Mouse (Mus musculus): Measurements from ENCODE around the gene Bhlhe41. TPM values are rescaled to one million over a fixed set of nuclear protein-coding genes. Genes with fewer than 3 reads are reported as not detected.

Bhlhe41 gene
- 1.1 and 1.3 TPM in 2 replicates for polyA plus RNA-seq (2014; fragmentation: Nextera tagmentation; extraction: Ambion mirVana)

GRCm38 (mm10) chr6:145865289-145865885 lies at the start of gene Bhlhe41:
Gene Bhlhe41 (minus strand): TSS chr6:145865558.
- Histone ChIP-seq H3K4me3 (ENCODE audit: low read depth, low read length) (peak within 1 kb of the TSS; percentile 53), H3K4me1 (replicated peaks; ENCODE audit: control insufficient read depth, insufficient read depth, low read length) (peaks cover 22% of the 10 kb centered on the region; the same call in 1 of the 2 replicates), H3K27me3 (replicated peaks; ENCODE audit: control insufficient read depth, insufficient read depth, low read length) (peaks cover 50% of the 10 kb centered on the region), H3K9me3 (ENCODE audit: control insufficient read depth, low read length) (no peaks in the 10 kb centered on the region), H3K9ac (ENCODE audit: low read length) (peak within 1 kb of the TSS; percentile 46), H3K36me3 (ENCODE audit: control insufficient read depth, insufficient read depth, low read length) (no peaks in the 10 kb centered on the region), H3K4me2 (ENCODE audit: low read length) (peak within 1 kb of the TSS; percentile 82), H3K27ac (ENCODE audit: low read depth) (no peak within 1 kb of the TSS)
- ATAC-seq (replicated peaks; ENCODE audit: low FRiP score, low TSS enrichment, low read depth) (peak; percentile 44), DNase-seq (ENCODE audit: low spot score) (peak; percentile 78)
- WGBS = under 1% methylated on average over 55 of the region's 57 CpGs

GRCm38 (mm10) chr6:145912232-145912631 lies 46.9 kb upstream of the Bhlhe41 start:
- Histone ChIP-seq H3K27me3 (replicated peaks; ENCODE audit: control insufficient read depth, insufficient read depth, low read length) (no peaks in the 10 kb centered on the region), H3K4me3 (ENCODE audit: low read depth, low read length) (no peak overlapping the region), H3K9me3 (ENCODE audit: control insufficient read depth, low read length) (no peaks in the 10 kb centered on the region), H3K36me3 (ENCODE audit: control insufficient read depth, insufficient read depth, low read length) (no peaks in the 10 kb centered on the region), H3K9ac (ENCODE audit: low read length) (no peak overlapping the region), H3K27ac (ENCODE audit: low read depth) (no peak overlapping the region), H3K4me2 (ENCODE audit: low read length) (no peak overlapping the region), H3K4me1 (replicated peaks; ENCODE audit: control insufficient read depth, insufficient read depth, low read length) (no peaks in the 10 kb centered on the region)
- no peak for DNase-seq (ENCODE audit: low spot score)
- no peak for ATAC-seq (replicated peaks; ENCODE audit: low FRiP score, low TSS enrichment, low read depth)

DNA sequence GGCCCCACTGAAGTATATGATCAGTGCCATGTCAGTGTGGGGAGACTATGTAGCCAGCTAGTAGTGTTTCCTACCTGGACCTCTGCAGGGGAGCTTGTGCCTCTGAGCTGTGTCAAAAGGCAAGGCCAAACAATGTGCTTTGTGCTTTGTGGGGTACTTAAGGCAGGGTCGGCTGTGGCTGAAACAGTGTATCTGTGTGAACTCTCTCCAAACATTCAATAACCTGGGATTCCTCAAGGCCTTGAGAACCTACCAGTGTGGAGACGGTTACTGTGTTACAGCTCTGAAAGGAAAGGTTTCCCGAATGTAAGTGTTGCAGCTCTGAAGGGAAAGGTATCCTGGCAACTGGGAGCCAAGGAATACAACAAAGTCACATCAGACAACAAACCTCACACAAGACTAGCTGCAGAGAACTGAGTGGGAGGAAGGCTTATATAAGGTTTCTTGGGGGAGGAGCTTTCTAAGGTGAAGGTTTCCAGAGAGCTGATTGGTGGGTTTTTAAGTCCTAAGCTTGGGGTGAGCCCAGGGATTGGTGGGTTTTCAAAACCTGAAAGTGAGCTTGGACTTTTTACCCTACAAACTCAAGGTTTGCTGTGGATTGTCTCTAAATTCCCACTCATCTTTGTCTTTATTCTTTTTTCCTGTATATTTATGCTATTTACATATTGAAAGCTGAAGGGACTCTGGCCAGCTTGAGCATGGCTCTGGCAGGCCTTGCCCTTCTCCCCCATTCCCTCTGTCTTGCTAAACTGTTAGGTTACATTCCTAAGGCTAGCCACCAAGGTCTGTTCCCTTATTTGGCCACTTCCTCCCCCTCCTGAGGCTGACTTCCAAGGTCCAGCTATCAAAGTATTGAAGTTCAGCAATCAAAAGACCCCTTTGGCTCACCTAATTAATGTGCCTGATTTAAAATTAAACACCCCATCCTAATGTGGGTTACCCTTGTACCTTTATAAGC lies 45.4 kb upstream of the Bhlhe41 start:
- H3K27ac ChIP-seq (ENCODE audit: low read depth) = no peak overlapping the region
- no peak overlapping the region for H3K9ac ChIP-seq (ENCODE audit: low read length)
- 77% methylated on average over 3 of the region's 3 CpGs for WGBS
- no peaks in the 10 kb centered on the region for H3K27me3 ChIP-seq (replicated peaks; ENCODE audit: control insufficient read depth, insufficient read depth, low read length)
- H3K4me2 ChIP-seq (ENCODE audit: low read length) = no peak overlapping the region
- H3K4me1 ChIP-seq (replicated peaks; ENCODE audit: control insufficient read depth, insufficient read depth, low read length) = no peaks in the 10 kb centered on the region
- ATAC-seq (replicated peaks; ENCODE audit: low FRiP score, low TSS enrichment, low read depth) (no peak), DNase-seq (ENCODE audit: low spot score) (no peak)
- no peaks in the 10 kb centered on the region for H3K36me3 ChIP-seq (ENCODE audit: control insufficient read depth, insufficient read depth, low read length)
- H3K4me3 ChIP-seq (ENCODE audit: low read depth, low read length) = no peak overlapping the region
- no peaks in the 10 kb centered on the region for H3K9me3 ChIP-seq (ENCODE audit: control insufficient read depth, low read length)

DNA sequence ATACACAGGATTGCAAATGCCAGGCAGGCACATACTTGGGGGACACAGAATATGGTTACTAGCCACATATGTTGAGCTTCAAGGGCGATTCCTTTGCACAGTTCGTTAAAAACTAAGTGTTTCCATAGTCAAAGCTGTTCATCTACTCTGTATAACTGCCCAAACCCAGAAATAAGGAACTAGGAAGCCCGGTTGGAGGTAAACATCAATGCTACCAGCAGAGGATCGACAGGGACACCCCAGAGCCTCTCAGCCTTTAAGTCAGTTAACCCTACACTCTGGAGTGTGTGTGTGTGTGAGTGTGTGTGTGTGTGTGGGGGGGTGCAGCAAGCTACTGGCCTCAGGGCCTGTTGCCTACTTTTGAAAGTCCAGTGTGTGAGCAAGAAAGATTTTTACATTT lies 44.6 kb upstream of the Bhlhe41 start:
- no peaks in the 10 kb centered on the region for H3K36me3 ChIP-seq (ENCODE audit: control insufficient read depth, insufficient read depth, low read length)
- no peak for ATAC-seq (replicated peaks; ENCODE audit: low FRiP score, low TSS enrichment, low read depth)

GRCm38 (mm10) chr6:145906096-145906890 lies 40.9 kb upstream of the Bhlhe41 start:
- Histone ChIP-seq H3K4me1 (replicated peaks; ENCODE audit: control insufficient read depth, insufficient read depth, low read length) (no peaks in the 10 kb centered on the region), H3K4me2 (ENCODE audit: low read length) (no peak overlapping the region), H3K4me3 (ENCODE audit: low read depth, low read length) (no peak overlapping the region), H3K9ac (ENCODE audit: low read length) (no peak overlapping the region), H3K27ac (ENCODE audit: low read depth) (no peak overlapping the region), H3K27me3 (replicated peaks; ENCODE audit: control insufficient read depth, insufficient read depth, low read length) (no peaks in the 10 kb centered on the region), H3K9me3 (ENCODE audit: control insufficient read depth, low read length) (no peaks in the 10 kb centered on the region), H3K36me3 (ENCODE audit: control insufficient read depth, insufficient read depth, low read length) (no peaks in the 10 kb centered on the region)
- no peak for ATAC-seq (replicated peaks; ENCODE audit: low FRiP score, low TSS enrichment, low read depth)
- WGBS = 66% methylated on average over 7 of the region's 7 CpGs
- DNase-seq (ENCODE audit: low spot score) = no peak

More for the DNA sequence above, 44.6 kb upstream of the Bhlhe41 start:
- Histone ChIP-seq H3K4me2 (ENCODE audit: low read length) (no peak overlapping the region), H3K4me3 (ENCODE audit: low read depth, low read length) (no peak overlapping the region), H3K9ac (ENCODE audit: low read length) (no peak overlapping the region), H3K4me1 (replicated peaks; ENCODE audit: control insufficient read depth, insufficient read depth, low read length) (no peaks in the 10 kb centered on the region), H3K27me3 (replicated peaks; ENCODE audit: control insufficient read depth, insufficient read depth, low read length) (no peaks in the 10 kb centered on the region), H3K9me3 (ENCODE audit: control insufficient read depth, low read length) (no peaks in the 10 kb centered on the region), H3K27ac (ENCODE audit: low read depth) (no peak overlapping the region)
- no peak for DNase-seq (ENCODE audit: low spot score)
- 76% methylated on average over 4 of the region's 4 CpGs for WGBS

GRCm38 (mm10) chr6:145904616-145905015 lies 39.3 kb upstream of the Bhlhe41 start:
- Histone ChIP-seq H3K9ac (ENCODE audit: low read length) (no peak overlapping the region), H3K4me1 (replicated peaks; ENCODE audit: control insufficient read depth, insufficient read depth, low read length) (no peaks in the 10 kb centered on the region), H3K36me3 (ENCODE audit: control insufficient read depth, insufficient read depth, low read length) (no peaks in the 10 kb centered on the region), H3K27ac (ENCODE audit: low read depth) (no peak overlapping the region), H3K4me3 (ENCODE audit: low read depth, low read length) (no peak overlapping the region), H3K27me3 (replicated peaks; ENCODE audit: control insufficient read depth, insufficient read depth, low read length) (no peaks in the 10 kb centered on the region), H3K4me2 (ENCODE audit: low read length) (no peak overlapping the region), H3K9me3 (ENCODE audit: control insufficient read depth, low read length) (no peaks in the 10 kb centered on the region)
- no peak for DNase-seq (ENCODE audit: low spot score)
- 83% methylated on average over 5 of the region's 5 CpGs for WGBS
- no peak for ATAC-seq (replicated peaks; ENCODE audit: low FRiP score, low TSS enrichment, low read depth)

DNA sequence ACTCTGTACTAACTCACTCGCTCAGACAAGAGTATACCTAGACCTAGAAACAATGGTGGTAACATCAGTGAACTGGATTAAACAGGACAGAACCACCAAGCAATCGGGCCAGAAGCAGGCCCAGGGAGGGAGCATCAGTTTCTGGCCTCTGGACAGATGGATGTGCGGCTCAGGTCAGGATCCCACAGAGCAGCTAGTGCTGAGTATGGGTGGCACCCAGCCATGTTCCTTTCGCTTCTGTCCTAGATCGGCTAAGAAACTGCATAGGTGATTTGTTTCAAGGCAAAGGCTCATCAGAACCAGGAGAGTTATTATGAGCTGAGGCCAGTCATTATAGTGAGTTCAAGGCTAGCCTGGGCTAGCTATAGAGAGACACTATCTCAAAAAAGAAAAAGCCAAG lies 38.8 kb upstream of the Bhlhe41 start:
- DNase-seq (ENCODE audit: low spot score) = no peak
- WGBS = 93% methylated on average over 5 of the region's 5 CpGs
- no peak overlapping the region for H3K9ac ChIP-seq (ENCODE audit: low read length)
- no peaks in the 10 kb centered on the region for H3K4me1 ChIP-seq (replicated peaks; ENCODE audit: control insufficient read depth, insufficient read depth, low read length)
- no peak overlapping the region for H3K4me2 ChIP-seq (ENCODE audit: low read length)
- no peaks in the 10 kb centered on the region for H3K27me3 ChIP-seq (replicated peaks; ENCODE audit: control insufficient read depth, insufficient read depth, low read length)
- no peaks in the 10 kb centered on the region for H3K9me3 ChIP-seq (ENCODE audit: control insufficient read depth, low read length)
- no peak for ATAC-seq (replicated peaks; ENCODE audit: low FRiP score, low TSS enrichment, low read depth)
- H3K27ac ChIP-seq (ENCODE audit: low read depth) = no peak overlapping the region
- no peaks in the 10 kb centered on the region for H3K36me3 ChIP-seq (ENCODE audit: control insufficient read depth, insufficient read depth, low read length)
- no peak overlapping the region for H3K4me3 ChIP-seq (ENCODE audit: low read depth, low read length)

DNA sequence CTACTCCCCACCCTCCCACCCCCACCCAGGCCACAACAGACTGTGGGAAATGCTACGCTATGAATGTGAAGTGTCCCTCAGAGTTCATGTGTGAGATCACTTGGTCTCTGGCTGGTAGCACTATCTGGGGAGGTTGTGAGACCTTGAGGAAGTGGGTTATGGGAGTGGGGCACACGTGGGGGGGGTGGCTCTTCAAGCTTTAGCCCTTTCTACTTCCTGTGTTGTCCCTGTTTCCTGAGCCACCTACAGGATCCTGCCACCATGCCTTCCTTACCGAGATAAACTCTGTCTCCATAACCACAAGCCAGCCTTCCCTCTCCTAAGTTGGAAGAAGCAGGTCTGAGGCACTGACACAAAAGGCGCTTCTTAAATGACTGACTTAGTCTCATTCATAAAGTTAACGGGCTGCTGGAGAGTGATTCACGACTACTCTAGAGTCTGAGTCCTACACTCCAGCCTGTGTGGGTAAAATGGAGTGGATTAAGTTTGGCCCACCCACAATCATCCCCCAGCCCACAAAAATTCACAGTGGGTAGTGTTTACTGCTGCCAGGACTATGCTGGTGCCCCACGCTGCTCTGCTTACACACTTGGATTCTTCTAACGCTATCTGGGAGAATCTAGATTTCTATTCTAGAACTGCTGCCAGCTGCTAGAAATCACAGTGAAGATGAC lies 29.4 kb upstream of the Bhlhe41 start:
- WGBS = 64% methylated on average over 8 of the region's 8 CpGs
- Histone ChIP-seq H3K4me2 (ENCODE audit: low read length) (no peak overlapping the region), H3K36me3 (ENCODE audit: control insufficient read depth, insufficient read depth, low read length) (no peaks in the 10 kb centered on the region), H3K27me3 (replicated peaks; ENCODE audit: control insufficient read depth, insufficient read depth, low read length) (no peaks in the 10 kb centered on the region), H3K4me1 (replicated peaks; ENCODE audit: control insufficient read depth, insufficient read depth, low read length) (no peaks in the 10 kb centered on the region), H3K9ac (ENCODE audit: low read length) (no peak overlapping the region), H3K4me3 (ENCODE audit: low read depth, low read length) (no peak overlapping the region), H3K9me3 (ENCODE audit: control insufficient read depth, low read length) (no peaks in the 10 kb centered on the region), H3K27ac (ENCODE audit: low read depth) (no peak overlapping the region)
- ATAC-seq (replicated peaks; ENCODE audit: low FRiP score, low TSS enrichment, low read depth) (no peak), DNase-seq (ENCODE audit: low spot score) (no peak)
